Mouse (Mus musculus) cerebellum, adult 2 months (tissue): ENCODE results near the gene Msantd1. TPM values are rescaled to one million over a fixed set of nuclear protein-coding genes. Genes with fewer than 3 reads are reported as not detected.

Experiments used
- DNase-seq, 2 experiments: peaks; one replicate each; pipeline ENCODE4 v3.0.0; 2021
- H3K27ac ChIP-seq: fragments of 200-500 bp; 2 replicates; pipeline ENCODE4 v1.5.1; 2012; ENCODE audit warnings: low read length, control low read depth, inconsistent platforms; ENCODE audit not compliant: insufficient read depth
- H3K27me3 ChIP-seq: fragments of 200-500 bp; 2 replicates; pipeline ENCODE4 v1.6.1; 2012; ENCODE audit warnings: inconsistent platforms, mild to moderate bottlenecking, low read length, moderate library complexity; ENCODE audit not compliant: control insufficient read depth, insufficient read depth
- H3K4me1 ChIP-seq: fragments of 200-500 bp; 2 replicates; pipeline ENCODE4 v1.6.1; 2011; ENCODE audit warnings: low read length; ENCODE audit not compliant: control insufficient read depth, insufficient read depth
- H3K4me3 ChIP-seq: fragments of 200-500 bp; replicated peaks from 2 replicates; pipeline ENCODE3; 2011; ENCODE audit warnings: mild to moderate bottlenecking, low read depth, low read length, control low read depth; ENCODE audit not compliant: insufficient read depth
- CTCF ChIP-seq: fragments of 200-500 bp; IDR thresholded peaks from 2 replicates; pipeline ENCODE4 v1.5.1; 2011; ENCODE audit warnings: low read depth, mild to moderate bottlenecking, control low read depth, low read length, moderate library complexity, borderline replicate concordance; ENCODE audit not compliant: insufficient read depth
- POLR2A ChIP-seq: fragments of 200-500 bp; IDR thresholded peaks from 2 replicates; pipeline ENCODE4 v1.6.1; 2011; ENCODE audit warnings: low read length, control low read depth, borderline replicate concordance; ENCODE audit not compliant: insufficient read depth
- WGBS: fragments of 180-500 bp; shearing (Covaris S2); methylation state at CpG from one replicate; pipeline ENCODE4 v1.1.7; 2018; 5-methylcytosine and 5-hydroxymethylcytosine counted together
- polyA plus RNA-seq: library from polyadenylated mRNA; depleted of rRNA; stranded (reverse); fragments of >200 nt; gene quantifications from 2 replicates; pipeline ENCODE4 v1.2.3, GENCODE M21; 2012; rRNA removed

Gene Msantd1
- polyA plus RNA-seq, 1 experiment: 5.5 TPM

DNA sequence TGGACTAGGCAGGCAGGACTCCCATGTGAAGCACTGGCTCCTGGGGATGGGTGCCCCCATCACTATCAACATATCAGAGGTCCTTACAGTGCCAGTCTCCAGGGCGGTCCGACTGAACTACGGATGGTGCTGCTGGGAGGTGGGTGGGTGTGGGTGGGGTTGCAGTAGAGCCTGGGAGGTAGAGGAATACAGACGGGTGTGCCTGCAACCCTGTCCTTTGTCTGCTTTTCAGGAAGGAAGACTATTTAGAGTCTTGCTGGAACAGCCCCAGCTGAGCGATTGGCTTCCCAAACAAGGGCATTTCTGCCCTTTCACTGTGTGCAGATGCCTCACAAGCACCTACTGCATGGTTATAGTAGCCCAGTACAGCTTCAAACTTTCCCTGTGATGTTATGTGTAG, 60.6 kb downstream of the Msantd1 start:
- WGBS: 86% methylated on average over 5 of the region's 5 CpGs
- no peak overlapping the region; the same call in 1 of the 2 replicates for H3K27ac ChIP-seq
- no peak overlapping the region for H3K4me3 ChIP-seq
- no peaks in the 10 kb centered on the region for H3K27me3 ChIP-seq
- H3K4me1 ChIP-seq: peaks cover 4% of the 10 kb centered on the region; the same call in 1 of the 2 replicates
- DNase-seq: no peak
- TF ChIP-seq CTCF (no peak), POLR2A (no peak)

DNA sequence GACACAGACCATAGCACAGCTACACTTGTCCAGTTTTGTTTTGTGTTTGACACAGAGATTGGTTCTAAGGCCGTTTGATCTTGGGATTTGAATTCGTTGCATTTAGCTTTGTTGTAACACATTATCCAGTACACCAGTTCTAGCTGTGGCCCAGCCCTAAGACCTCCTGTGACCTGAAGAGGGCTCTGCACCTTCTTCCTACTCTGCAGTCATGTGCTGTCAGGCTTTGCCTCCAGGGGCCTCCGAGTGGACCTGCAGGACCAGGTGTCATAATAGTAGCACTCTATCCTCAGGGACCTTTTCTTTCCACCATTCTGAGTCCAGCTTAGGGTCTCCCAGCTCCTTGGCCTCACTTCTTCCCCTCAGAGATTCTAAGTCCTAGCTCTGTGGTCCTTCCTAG, 64.7 kb downstream of the Msantd1 start:
- 91% methylated on average over 3 of the region's 3 CpGs for WGBS
- no peak overlapping the region for H3K27ac ChIP-seq
- no peak overlapping the region for H3K4me3 ChIP-seq
- no peak for DNase-seq
- no peak for TF ChIP-seq POLR2A
- no peak for TF ChIP-seq CTCF
- no peaks in the 10 kb centered on the region for H3K27me3 ChIP-seq
- no peaks in the 10 kb centered on the region for H3K4me1 ChIP-seq

Other genes with a start within 250 kb of the Msantd1 start
- 19.5 and 21.0 TPM in 2 replicates for gene Nop14, start 247.9 kb upstream of the Msantd1 start, polyA plus RNA-seq
- 4.6 TPM in 2 replicates for gene Grk4, start 247.6 kb upstream of the Msantd1 start, polyA plus RNA-seq
- gene Htt, start 146.3 kb upstream of the Msantd1 start, polyA plus RNA-seq: 45.4 and 52.1 TPM in 2 replicates
- gene Rgs12, start 41.4 kb downstream of the Msantd1 start, polyA plus RNA-seq: 13.0 and 16.0 TPM in 2 replicates
- gene Hgfac, start 133.5 kb downstream of the Msantd1 start, polyA plus RNA-seq: 0.13 and 0.30 TPM in 2 replicates
- 17.3 and 19.0 TPM in 2 replicates for gene Dok7, start 148.8 kb downstream of the Msantd1 start, polyA plus RNA-seq
- 112 and 124 TPM in 2 replicates for gene Lrpap1, start 197.8 kb downstream of the Msantd1 start, polyA plus RNA-seq